Mouse (Mus musculus) ES-E14 (cell line): ENCODE measurements around the gene Rab1a. TPM values are rescaled to one million over a fixed set of nuclear protein-coding genes. Genes with fewer than 3 reads are reported as not detected.

Source experiments
- DNase-seq: peaks from one replicate; pipeline ENCODE4 v3.0.0-alpha.2; 2013; ENCODE audit warnings: low read depth, low spot score
- H3K27ac ChIP-seq: 2 replicates; pipeline ENCODE4 v1.5.1; 2012; ENCODE audit warnings: low read depth, mild to moderate bottlenecking, low read length, moderate library complexity, mixed read lengths; ENCODE audit not compliant: poor library complexity, insufficient read depth, severe bottlenecking
- H3K36me3 ChIP-seq: 2 replicates; pipeline ENCODE4 v1.6.1; 2012; ENCODE audit warnings: mild to moderate bottlenecking, low read length, moderate library complexity, mixed read lengths; ENCODE audit not compliant: control insufficient read depth, poor library complexity, insufficient read depth, severe bottlenecking
- H3K4me1 ChIP-seq, 2 experiments: fragments of 150-350 bp in 1 of 2; sonication (generic) in 1 of 2; 2 replicates each; pipeline ENCODE4 v1.6.1; 2012; ENCODE audit warnings: low read length in 2 of 2, mild to moderate bottlenecking in 1 of 2, mixed read lengths in 1 of 2; ENCODE audit not compliant: control insufficient read depth in 2 of 2, insufficient read depth in 2 of 2, poor library complexity in 1 of 2
- H3K4me3 ChIP-seq, 2 experiments: fragments of 150-350 bp in 1 of 2; sonication (generic) in 1 of 2; 2 replicates each; pipeline ENCODE4 v1.5.1; 2012; ENCODE audit warnings: low read length in 2 of 2, low read depth in 1 of 2, mild to moderate bottlenecking in 1 of 2, mixed read lengths in 1 of 2; ENCODE audit not compliant: insufficient read depth in 1 of 2, poor library complexity in 1 of 2, severe bottlenecking in 1 of 2
- H3K9ac ChIP-seq: 2 replicates; pipeline ENCODE4 v1.6.1; 2012; ENCODE audit warnings: low read depth, mild to moderate bottlenecking, low read length, mixed read lengths; ENCODE audit not compliant: poor library complexity, insufficient read depth, severe bottlenecking
- H3K9me3 ChIP-seq: fragments of 150-350 bp; sonication (generic); 2 replicates; pipeline ENCODE4 v1.6.1; 2012; ENCODE audit warnings: low read depth, mild to moderate bottlenecking, low read length; ENCODE audit not compliant: control insufficient read depth, insufficient read depth
- CHD2 ChIP-seq: IDR thresholded peaks from 2 replicates; pipeline ENCODE4 v1.6.1; 2014; ENCODE audit warnings: mild to moderate bottlenecking, low read depth, low read length, inconsistent platforms
- HCFC1 ChIP-seq: IDR thresholded peaks from 2 replicates; pipeline ENCODE4 v1.6.1; 2012; ENCODE audit warnings: low read length, inconsistent platforms, borderline replicate concordance; ENCODE audit not compliant: insufficient read depth
- MAFK ChIP-seq: IDR thresholded peaks from 2 replicates; pipeline ENCODE4 v1.6.1; 2014; ENCODE audit warnings: mild to moderate bottlenecking, low read depth, low read length, inconsistent platforms; ENCODE audit not compliant: insufficient read depth
- ZC3H11A ChIP-seq: IDR thresholded peaks from 2 replicates; pipeline ENCODE4 v1.6.1; 2012; ENCODE audit warnings: low read depth, mild to moderate bottlenecking, inconsistent platforms, low read length, borderline replicate concordance
- ZNF384 ChIP-seq: IDR thresholded peaks from 2 replicates; pipeline ENCODE4 v1.6.1; 2012; ENCODE audit warnings: low read depth, low read length, inconsistent platforms
- in situ Hi-C, 2 experiments: fragments of 600-800 bp; cut with MboI; formaldehyde crosslinking; loops; one replicate each; pipeline ENCODE4 v1.15.1; 2025; ENCODE audit warnings: low sequenced_read_pairs in 2 of 2, inconsistent platforms in 1 of 2; ENCODE audit not compliant: unreplicated experiment in 2 of 2
- total RNA-seq: library from RNA; depleted of rRNA; stranded (reverse); fragments of 300-350 nt; gene quantifications from 2 replicates; pipeline ENCODE4 v1.2.3, GENCODE M21; 2012

Rab1a gene
- total RNA-seq, 1 experiment: 122 TPM

DNA sequence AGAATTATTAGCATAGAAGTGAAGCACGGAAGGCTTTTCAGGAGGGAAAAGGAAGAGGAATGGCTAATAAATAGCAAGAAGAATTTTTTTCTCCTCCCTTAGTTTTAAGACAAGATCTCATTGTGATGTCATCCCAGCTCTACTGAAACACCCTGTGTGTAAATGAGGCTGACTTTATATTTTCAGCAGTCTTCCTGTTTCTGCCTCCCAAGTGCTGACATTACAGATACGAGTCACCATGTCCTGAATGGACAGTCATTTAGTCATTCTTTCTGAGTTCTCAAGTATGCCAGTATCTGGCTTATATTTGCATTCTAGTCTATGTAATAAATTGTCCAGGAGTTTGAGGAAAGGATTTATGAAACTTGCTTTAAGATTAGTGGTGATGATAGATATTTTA is 3.1 kb downstream of the Rab1a start:
- no peak overlapping the region for H3K27ac ChIP-seq
- H3K4me3 ChIP-seq: no peak overlapping the region
- H3K36me3 ChIP-seq: peaks cover 3% of the 10 kb centered on the region; the same call in 1 of the 2 replicates
- H3K4me1 ChIP-seq: peaks cover 10 to 14% of the 10 kb centered on the region in 2 experiments
- no peaks in the 10 kb centered on the region for H3K9me3 ChIP-seq
- in situ Hi-C loops: no loop called here
- no peak for DNase-seq
- H3K9ac ChIP-seq: no peak overlapping the region
- TF ChIP-seq HCFC1: no peak
- TF ChIP-seq ZC3H11A: no peak
- TF ChIP-seq MAFK: no peak
- TF ChIP-seq CHD2: no peak
- no peak for TF ChIP-seq ZNF384

- Histone ChIP-seq H3K4me1 (peaks cover 10 to 14% of the 10 kb centered on the region in 2 experiments), H3K9ac (no peak overlapping the region), H3K36me3 (peaks cover 3% of the 10 kb centered on the region; the same call in 1 of the 2 replicates), H3K27ac (no peak overlapping the region), H3K9me3 (no peaks in the 10 kb centered on the region), H3K4me3 (no peak overlapping the region)
- in situ Hi-C loops: no loop called here
- no peak for TF ChIP-seq MAFK
- no peak for TF ChIP-seq ZC3H11A
- TF ChIP-seq ZNF384: no peak
- no peak for TF ChIP-seq CHD2
- TF ChIP-seq HCFC1: no peak
- no peak for DNase-seq
Observed at GRCm38 (mm10) chr11:20204870-20205446, 3.7 kb downstream of the Rab1a start.

GRCm38 (mm10) chr11:20205538-20205937 is 4.3 kb downstream of the Rab1a start:
- Histone ChIP-seq H3K27ac (no peak overlapping the region), H3K9ac (no peak overlapping the region), H3K4me1 (peaks cover 10 to 11% of the 10 kb centered on the region in 2 experiments), H3K4me3 (no peak overlapping the region), H3K36me3 (peaks cover 3% of the 10 kb centered on the region; the same call in 1 of the 2 replicates), H3K9me3 (no peaks in the 10 kb centered on the region)
- in situ Hi-C loops: no loop called here
- TF ChIP-seq CHD2 (no peak), ZC3H11A (no peak), HCFC1 (no peak), MAFK (no peak), ZNF384 (no peak)
- DNase-seq: no peak

- in situ Hi-C loops: no loop called here
- H3K9me3 ChIP-seq: no peaks in the 10 kb centered on the region
- no peak for DNase-seq
- H3K9ac ChIP-seq: no peak overlapping the region
- H3K4me3 ChIP-seq: no peak overlapping the region
- TF ChIP-seq ZNF384: no peak
- H3K27ac ChIP-seq: no peak overlapping the region
- H3K4me1 ChIP-seq: peaks cover 10 to 11% of the 10 kb centered on the region in 2 experiments
- H3K36me3 ChIP-seq: peaks cover 3% of the 10 kb centered on the region; the same call in 1 of the 2 replicates
Observed at GRCm38 (mm10) chr11:20206626-20207223, 5.5 kb downstream of the Rab1a start.

DNA sequence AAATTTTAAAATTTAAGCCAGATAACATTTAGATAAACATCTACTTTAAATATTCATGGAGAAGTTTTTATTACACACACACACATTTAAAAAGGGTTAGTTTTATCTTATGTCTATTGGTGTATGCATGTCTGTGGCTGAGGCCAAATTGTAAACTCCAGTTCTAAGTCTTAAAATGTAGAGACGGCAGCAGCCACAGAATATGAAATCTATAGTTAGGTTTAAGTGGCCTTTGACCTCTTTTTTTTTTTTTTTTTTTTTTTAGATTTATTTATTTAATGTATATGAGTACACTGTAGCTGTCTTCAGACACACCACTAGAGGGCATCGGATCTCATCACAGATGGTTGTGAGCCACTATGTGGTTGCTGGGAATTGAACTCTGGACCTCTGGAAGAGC is 6.4 kb downstream of the Rab1a start:
- H3K36me3 ChIP-seq: peaks cover 3% of the 10 kb centered on the region; the same call in 1 of the 2 replicates
- TF ChIP-seq ZNF384: peak; percentile 66; the same call in 1 of the 2 replicates
- no peak for TF ChIP-seq HCFC1
- in situ Hi-C loops: no loop called here
- H3K9me3 ChIP-seq: no peaks in the 10 kb centered on the region
- H3K27ac ChIP-seq: no peak overlapping the region
- no peak overlapping the region for H3K9ac ChIP-seq
- peaks cover 10 to 11% of the 10 kb centered on the region in 2 experiments for H3K4me1 ChIP-seq
- DNase-seq: no peak
- H3K4me3 ChIP-seq: no peak overlapping the region
